In the genomic region with DNA sequence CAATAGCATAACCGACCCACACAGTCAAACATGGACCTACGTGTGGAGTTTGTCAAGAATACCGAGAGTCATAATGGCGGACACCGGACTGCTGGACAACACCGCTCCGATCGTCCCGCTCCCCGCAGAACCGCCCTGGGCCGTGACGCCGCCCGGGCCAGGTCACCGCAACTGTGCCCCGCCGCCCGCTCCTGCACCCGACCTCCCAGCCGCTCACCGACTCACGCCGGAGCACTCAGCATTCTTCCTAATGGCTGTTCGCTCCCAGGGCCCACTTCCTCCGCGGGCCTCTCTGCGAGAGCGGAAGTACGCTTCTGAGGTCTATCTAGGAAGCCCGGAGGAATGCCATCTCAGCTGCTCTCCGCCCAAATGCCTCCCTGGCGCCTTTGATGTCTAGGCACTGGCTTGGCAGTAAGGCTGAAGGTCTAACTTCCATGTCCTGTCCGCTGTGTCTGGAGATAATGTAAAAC, we compare ENCODE assay signal across 8 mouse cellular contexts. TPM values are rescaled to one million over a fixed set of nuclear protein-coding genes. Genes with fewer than 3 reads are reported as not detected.
A peak's percentile ranks its signal among the peaks of the same experiment; 100 is the strongest.
DNase-seq lines count a peak whose midpoint lies in the region; ATAC-seq and TF ChIP-seq lines count a peak whose summit lies in the region.

A gene (minus strand): TSS at position 310 of the 470 bp plus-strand sequence.

- H3K4me3 ChIP-seq in hindbrain, embryonic 10.5 days = peak within 1 kb of the TSS; percentile 89
- H3K4me3 ChIP-seq in lung, postnatal 0 days (ENCODE audit: low read depth, low read length) = peak within 1 kb of the TSS; percentile 94

- H3K9me3 ChIP-seq in hindbrain, embryonic 10.5 days = peaks cover 23% of the 10 kb centered on the region
- H3K9me3 ChIP-seq in lung, postnatal 0 days (ENCODE audit: low read length) = peaks cover 8% of the 10 kb centered on the region; the same call in 1 of the 2 replicates

- H3K4me1 ChIP-seq in hindbrain, embryonic 10.5 days (replicated peaks) = peaks cover 18% of the 10 kb centered on the region
- H3K4me1 ChIP-seq in lung, postnatal 0 days (ENCODE audit: insufficient read depth, low read depth, low read length) = peaks cover 8% of the 10 kb centered on the region; the same call in 1 of the 2 replicates

- H3K9ac ChIP-seq in lung, postnatal 0 days (replicated peaks; ENCODE audit: low read depth) = peak within 1 kb of the TSS; percentile 91

- WGBS in hindbrain, embryonic 10.5 days = under 1% methylated on average over 34 of the region's 34 CpGs
- WGBS in lung, postnatal 0 days = 3% methylated on average over 34 of the region's 34 CpGs

- TF ChIP-seq EP300 in lung, postnatal 0 days (IDR thresholded peaks at IDR 0.05) = no peak

- peaks cover 6% of the 10 kb centered on the region; the same call in 1 of the 2 replicates for H3K27me3 ChIP-seq in hindbrain, embryonic 10.5 days (ENCODE audit: insufficient read depth, poor library complexity, severe bottlenecking)
- H3K27me3 ChIP-seq in lung, postnatal 0 days (replicated peaks; ENCODE audit: insufficient read depth, low read length) = no peaks in the 10 kb centered on the region

- H3K4me2 ChIP-seq in lung, postnatal 0 days (replicated peaks; ENCODE audit: low read depth, low read length) = peak within 1 kb of the TSS; percentile 59

- no peak for TF ChIP-seq CTCF in lung, postnatal 0 days (IDR thresholded peaks at IDR 0.05)

- peaks cover 29% of the 10 kb centered on the region for H3K36me3 ChIP-seq in hindbrain, embryonic 10.5 days
- peaks cover 17% of the 10 kb centered on the region for H3K36me3 ChIP-seq in lung, postnatal 0 days (ENCODE audit: insufficient read depth, low read length)

- H3K27ac ChIP-seq in hindbrain, embryonic 10.5 days = peak within 1 kb of the TSS; percentile 97
- H3K27ac ChIP-seq in lung, postnatal 0 days (ENCODE audit: low read length) = peak within 1 kb of the TSS; percentile 89

- DNase-seq in MN1 (ENCODE audit: low spot score) = peak; percentile 91
- DNase-seq in cerebellum, adult 9-10 months = peak; percentile 84
- DNase-seq in hindbrain, embryonic 10.5 days (ENCODE audit: low spot score) = peak; percentile 89
- DNase-seq in layer of hippocampus, adult 9-11 months = peak; percentile 83
- DNase-seq in lung, postnatal 0 days (ENCODE audit: low spot score) = peak; percentile 96
- DNase-seq in ovary, postnatal 14 days (ENCODE audit: low spot score) = peak; percentile 62
- DNase-seq in thymus, postnatal 14 days = peak; percentile 87

- peak; percentile 100 for ATAC-seq in frontal cortex, adult (ENCODE audit: low TSS enrichment)
- peak; percentile 96 for ATAC-seq in lung, postnatal 0 days

RNA-seq across cellular contexts. Expression of the gene that starts here (rescaled TPM):
- 66.1 and 74.4 TPM in 2 replicates for polyA plus RNA-seq in hindbrain, embryonic 10.5 days (2016; fragmentation: Nextera tagmentation; extraction: Ambion mirVana)
- 21.7 and 25.4 TPM in 2 replicates for polyA plus RNA-seq in lung, postnatal 0 days (2015; fragmentation: Nextera tagmentation; extraction: Ambion mirVana)

Comparison
In these comparisons a context has a peak if more than half of its experiments do, and no peak if none do; other contexts are left out.
1. Peak in every context shown above with its lines: DNase-seq, ATAC-seq, H3K4me3 ChIP-seq and H3K27ac ChIP-seq.